Mouse (Mus musculus) heart, embryonic 13.5 days (tissue): ENCODE data around the gene Epas1. TPM values are rescaled to one million over a fixed set of nuclear protein-coding genes. Genes with fewer than 3 reads are reported as not detected.

Experiments
- ATAC-seq: fragments of 200-750 bp; cut with Nextera tagmentation; 2 replicates; pipeline ENCODE4 v1.8.0; 2017; ENCODE audit warnings: moderate TSS enrichment; ENCODE audit not compliant: insufficient number of reproducible peaks, low FRiP score, low TSS enrichment; ENCODE audit errors: extremely low read depth
- H3K27ac ChIP-seq: fragments of 300-500 bp; sonication (generic); replicated peaks from 2 replicates; pipeline ENCODE4 v1.5.1; 2015; ENCODE audit warnings: moderate library complexity, mild to moderate bottlenecking, inconsistent platforms
- H3K27me3 ChIP-seq: fragments of 300-500 bp; sonication (generic); replicated peaks from 2 replicates; pipeline ENCODE4 v1.6.1; 2015; ENCODE audit warnings: mild to moderate bottlenecking, inconsistent platforms
- H3K36me3 ChIP-seq: fragments of 300-500 bp; sonication (generic); 2 replicates; pipeline ENCODE4 v1.6.1; 2015; ENCODE audit warnings: mild to moderate bottlenecking, inconsistent platforms
- H3K4me1 ChIP-seq: fragments of 300-500 bp; sonication (generic); 2 replicates; pipeline ENCODE4 v1.6.1; 2015; ENCODE audit warnings: inconsistent platforms
- H3K4me2 ChIP-seq: fragments of 300-500 bp; sonication (generic); 2 replicates; pipeline ENCODE4 v1.6.1; 2015; ENCODE audit warnings: inconsistent platforms, mild to moderate bottlenecking, moderate library complexity
- H3K4me3 ChIP-seq: fragments of 300-500 bp; sonication (generic); 2 replicates; pipeline ENCODE4 v1.5.1; 2015; ENCODE audit warnings: moderate library complexity, mild to moderate bottlenecking, inconsistent platforms
- H3K9ac ChIP-seq: fragments of 300-500 bp; sonication (generic); 2 replicates; pipeline ENCODE4 v1.6.1; 2015; ENCODE audit warnings: inconsistent platforms, mild to moderate bottlenecking, moderate library complexity
- H3K9me3 ChIP-seq: fragments of 300-500 bp; sonication (generic); 2 replicates; pipeline ENCODE4 v1.6.1; 2016; ENCODE audit warnings: inconsistent platforms
- WGBS: fragments of 180-500 bp; shearing (Covaris S2); methylation state at CpG from one replicate; pipeline ENCODE4 v1.1.7; 2015; ENCODE audit warnings: mixed read lengths; 5-methylcytosine and 5-hydroxymethylcytosine counted together
- polyA plus RNA-seq: library from polyadenylated mRNA; unstranded; fragments of >200 nt; fragmentation: Nextera tagmentation; extraction: Ambion mirVana; gene quantifications from 2 replicates; pipeline ENCODE4 v1.2.1, GENCODE M21; 2015

Gene Epas1
- polyA plus RNA-seq, 1 experiment from 2014 or later: 5.6 TPM

- no peak for ATAC-seq
- 40% methylated on average over 2 of the region's 2 CpGs for WGBS
- no peak overlapping the region for H3K9ac ChIP-seq
- H3K4me3 ChIP-seq: no peak overlapping the region
- peaks cover 42% of the 10 kb centered on the region for H3K27me3 ChIP-seq
- H3K36me3 ChIP-seq: no peaks in the 10 kb centered on the region
- H3K9me3 ChIP-seq: no peaks in the 10 kb centered on the region
- H3K4me1 ChIP-seq: peaks cover 43% of the 10 kb centered on the region
- H3K4me2 ChIP-seq: no peak overlapping the region
- H3K27ac ChIP-seq: no peak overlapping the region
These were observed 4.1 kb downstream of the Epas1 start for GRCm38 (mm10) chr17:86757621-86758020.

- Histone ChIP-seq H3K4me2 (no peak overlapping the region), H3K27me3 (peaks cover 17% of the 10 kb centered on the region; the same call in 1 of the 2 replicates), H3K9ac (no peak overlapping the region), H3K4me3 (no peak overlapping the region), H3K4me1 (peaks cover 16% of the 10 kb centered on the region), H3K27ac (no peak overlapping the region), H3K36me3 (no peaks in the 10 kb centered on the region), H3K9me3 (no peaks in the 10 kb centered on the region)
- ATAC-seq: no peak
- WGBS: 84% methylated on average over 5 of the region's 5 CpGs
These were observed 8.4 kb downstream of the Epas1 start for GRCm38 (mm10) chr17:86761859-86762258.

- ATAC-seq: no peak
- H3K9me3 ChIP-seq: no peaks in the 10 kb centered on the region
- WGBS: 58% methylated on average over 11 of the region's 11 CpGs
- peaks cover 12% of the 10 kb centered on the region for H3K4me1 ChIP-seq
- H3K9ac ChIP-seq: no peak overlapping the region
- H3K27me3 ChIP-seq: peaks cover 17% of the 10 kb centered on the region; the same call in 1 of the 2 replicates
- H3K27ac ChIP-seq: no peak overlapping the region
- H3K36me3 ChIP-seq: no peaks in the 10 kb centered on the region
- H3K4me3 ChIP-seq: no peak overlapping the region
- no peak overlapping the region for H3K4me2 ChIP-seq
These were observed 9.2 kb downstream of the Epas1 start for GRCm38 (mm10) chr17:86762479-86763242.

- H3K9ac ChIP-seq: no peak overlapping the region
- no peak overlapping the region for H3K4me3 ChIP-seq
- no peak for ATAC-seq
- H3K4me2 ChIP-seq: no peak overlapping the region
- H3K36me3 ChIP-seq: no peaks in the 10 kb centered on the region
- WGBS: 84% methylated on average over 8 of the region's 8 CpGs
- H3K9me3 ChIP-seq: no peaks in the 10 kb centered on the region
- no peak overlapping the region for H3K27ac ChIP-seq
- H3K4me1 ChIP-seq: peaks cover 40% of the 10 kb centered on the region
- H3K27me3 ChIP-seq: no peaks in the 10 kb centered on the region; the same call in 1 of the 2 replicates
These were observed 12.4 kb downstream of the Epas1 start for GRCm38 (mm10) chr17:86765762-86766404.

- no peak for ATAC-seq
- Histone ChIP-seq H3K27ac (no peak overlapping the region), H3K9me3 (no peaks in the 10 kb centered on the region), H3K4me1 (peaks cover 44% of the 10 kb centered on the region), H3K4me3 (no peak overlapping the region), H3K9ac (no peak overlapping the region), H3K36me3 (no peaks in the 10 kb centered on the region), H3K4me2 (no peak overlapping the region), H3K27me3 (no peaks in the 10 kb centered on the region; the same call in 1 of the 2 replicates)
- WGBS: 84% methylated on average over 4 of the region's 4 CpGs
These were observed 12.9 kb downstream of the Epas1 start for GRCm38 (mm10) chr17:86766412-86766811.

- Histone ChIP-seq H3K9me3 (no peaks in the 10 kb centered on the region), H3K4me1 (peaks cover 44% of the 10 kb centered on the region), H3K4me3 (no peak overlapping the region), H3K36me3 (no peaks in the 10 kb centered on the region), H3K9ac (no peak overlapping the region), H3K27me3 (no peaks in the 10 kb centered on the region; the same call in 1 of the 2 replicates), H3K27ac (peak overlapping the region; percentile 77), H3K4me2 (no peak overlapping the region)
- 80% methylated on average over 7 of the region's 7 CpGs for WGBS
- no peak for ATAC-seq
These were observed 15.1 kb downstream of the Epas1 start for GRCm38 (mm10) chr17:86768596-86768995.

GRCm38 (mm10) chr17:86769330-86770211 is 16.1 kb downstream of the Epas1 start:
- peak overlapping the region; percentile 38 for H3K4me2 ChIP-seq
- peak overlapping the region; percentile 77 for H3K27ac ChIP-seq
- peak overlapping the region; percentile 28; the same call in 1 of the 2 replicates for H3K9ac ChIP-seq
- H3K4me3 ChIP-seq: no peak overlapping the region
- H3K9me3 ChIP-seq: no peaks in the 10 kb centered on the region
- ATAC-seq: peak; percentile 63; the same call in 1 of the 2 replicates
- no peaks in the 10 kb centered on the region; the same call in 1 of the 2 replicates for H3K27me3 ChIP-seq
- 46% methylated on average over 16 of the region's 16 CpGs for WGBS
- H3K4me1 ChIP-seq: peaks cover 44% of the 10 kb centered on the region
- H3K36me3 ChIP-seq: no peaks in the 10 kb centered on the region

- no peak for ATAC-seq
- H3K9me3 ChIP-seq: no peaks in the 10 kb centered on the region
- WGBS: 18% methylated on average over 5 of the region's 5 CpGs
- H3K27me3 ChIP-seq: no peaks in the 10 kb centered on the region; the same call in 1 of the 2 replicates
- H3K4me1 ChIP-seq: peaks cover 44% of the 10 kb centered on the region
- no peak overlapping the region for H3K9ac ChIP-seq
- H3K36me3 ChIP-seq: no peaks in the 10 kb centered on the region
- 0 out of 2 replicates have a peak overlapping the region, but pooled peaks have one; percentile 9 for H3K4me2 ChIP-seq
- no peak overlapping the region for H3K4me3 ChIP-seq
- peak overlapping the region; percentile 77 for H3K27ac ChIP-seq
These were observed 17.3 kb downstream of the Epas1 start for GRCm38 (mm10) chr17:86770848-86771247.

GRCm38 (mm10) chr17:86772035-86772434 is 18.5 kb downstream of the Epas1 start:
- no peak overlapping the region for H3K27ac ChIP-seq
- 69% methylated on average over 11 of the region's 11 CpGs for WGBS
- H3K9ac ChIP-seq: no peak overlapping the region
- H3K9me3 ChIP-seq: no peaks in the 10 kb centered on the region
- no peak for ATAC-seq
- H3K36me3 ChIP-seq: no peaks in the 10 kb centered on the region
- H3K4me1 ChIP-seq: peaks cover 44% of the 10 kb centered on the region
- no peak overlapping the region for H3K4me3 ChIP-seq
- no peak overlapping the region for H3K4me2 ChIP-seq
- H3K27me3 ChIP-seq: no peaks in the 10 kb centered on the region; the same call in 1 of the 2 replicates

- 86% methylated on average over 15 of the region's 15 CpGs for WGBS
- no peaks in the 10 kb centered on the region for H3K9me3 ChIP-seq
- ATAC-seq: no peak
- peaks cover 41% of the 10 kb centered on the region for H3K4me1 ChIP-seq
- no peaks in the 10 kb centered on the region; the same call in 1 of the 2 replicates for H3K27me3 ChIP-seq
- no peak overlapping the region for H3K4me3 ChIP-seq
- H3K36me3 ChIP-seq: no peaks in the 10 kb centered on the region
- no peak overlapping the region for H3K27ac ChIP-seq
- H3K4me2 ChIP-seq: no peak overlapping the region
- H3K9ac ChIP-seq: no peak overlapping the region
These were observed 19.6 kb downstream of the Epas1 start for GRCm38 (mm10) chr17:86772929-86773588.
